Mouse (Mus musculus) megakaryocyte, embryonic 14.5 days (primary cell): Measurements from ENCODE around the gene Btf3.

Experiments used
- FLI1 ChIP-seq: IDR thresholded peaks from 2 replicates; pipeline ENCODE4 v1.6.1; 2012; ENCODE audit warnings: low read length, inconsistent platforms, mixed read lengths
- GATA1 ChIP-seq: IDR thresholded peaks from 3 replicates; pipeline ENCODE4 v1.6.1; 2012; ENCODE audit warnings: mixed read lengths, low read length, inconsistent platforms, borderline replicate concordance

DNA sequence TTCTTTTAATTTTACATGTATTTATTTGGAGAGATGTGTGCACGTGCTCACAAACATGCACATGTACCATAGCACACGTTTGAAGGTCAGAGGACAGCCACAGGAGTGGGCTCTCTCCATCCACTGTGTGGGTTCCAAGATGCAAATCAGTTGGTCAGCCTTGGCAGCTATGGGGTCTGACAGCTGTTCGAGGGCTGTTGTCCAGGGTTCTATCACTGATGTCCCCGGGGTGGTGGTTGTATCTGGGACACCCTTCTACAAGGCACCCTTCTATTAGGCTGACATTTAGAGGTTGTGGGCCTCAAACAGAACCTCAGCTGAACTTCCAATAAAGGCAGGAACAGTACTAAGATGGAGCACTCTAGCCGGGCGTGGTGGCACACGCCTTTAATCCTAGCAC, 40.6 kb downstream of the Btf3 start:
- TF ChIP-seq FLI1 (no peak), GATA1 (no peak)
